ENCODE assay signal across 10 mouse cellular contexts in genomic region chr11:118999361-118999804, GRCm38 (mm10). TPM values are rescaled to one million over a fixed set of nuclear protein-coding genes. Genes with fewer than 3 reads are reported as not detected.
A peak's percentile ranks its signal among the peaks of the same experiment; 100 is the strongest.
DNase-seq lines count a peak whose midpoint lies in the region; ATAC-seq and TF ChIP-seq lines count a peak whose summit lies in the region.
"Had no signal": no experiment of that assay in that cellular context is flagged by ENCODE, and none has a peak within 500 bp of the region (broad histone marks: within the 10 kb centered on the region; RNA-seq: fewer than 3 reads in every experiment).

No protein-coding gene starts in this region.

- intact Hi-C loops in heart, adult 2 months (cut with DNase I), result no loop called here

- no peaks in the 10 kb centered on the region for H3K9me3 ChIP-seq in intestine, embryonic 15.5 days
- H3K9me3 ChIP-seq: liver, embryonic 13.5 days had no signal

- H3K79me2 ChIP-seq in heart, adult 2 months (replicated peaks; ENCODE audit: control insufficient read depth, insufficient read depth, low read length), result no peaks in the 10 kb centered on the region

- TF ChIP-seq EP300 in heart, adult 2 months (IDR thresholded peaks at IDR 0.05; ENCODE audit: insufficient read depth, low read depth, low read length), result no peak

- H3K4me2 ChIP-seq in intestine, embryonic 15.5 days (replicated peaks), result peak overlapping the region; percentile 50; the same call in 1 of the 2 replicates
- H3K4me2 ChIP-seq: liver, embryonic 13.5 days had no signal

- H3K4me3 ChIP-seq in intestine, embryonic 15.5 days (replicated peaks), result no peak overlapping the region
- H3K4me3 ChIP-seq in heart, adult 2 months, result no peak overlapping the region
- H3K4me3 ChIP-seq: liver, embryonic 13.5 days had no signal

- H3K9ac ChIP-seq in intestine, embryonic 15.5 days, result no peak overlapping the region
- no peak overlapping the region for H3K9ac ChIP-seq in heart, adult 2 months (ENCODE audit: low read depth, low read length)
- H3K9ac ChIP-seq: liver, embryonic 13.5 days had no signal

- peaks cover 16% of the 10 kb centered on the region for H3K4me1 ChIP-seq in intestine, embryonic 15.5 days (replicated peaks)
- no peaks in the 10 kb centered on the region; the same call in 1 of the 2 replicates for H3K4me1 ChIP-seq in heart, adult 2 months (ENCODE audit: control insufficient read depth, insufficient read depth, low read length)

- DNase-seq in CD4-positive, CD25-positive, alpha-beta regulatory T cell, adult 2 months (ENCODE audit: low read depth, low spot score), result peak; percentile 29
- DNase-seq in CD4-positive helper T cell, adult 2 months (ENCODE audit: low read depth, low spot score), result peak; percentile 36
- DNase-seq in embryo, embryonic 11 days, result peak; percentile 79
- DNase-seq in naive thymus-derived CD4-positive, alpha-beta T cell, adult 2 months (ENCODE audit: low read depth), result peak; percentile 33
- DNase-seq in B cell, adult 2 months, result no peak
- DNase-seq in heart, adult 2 months, result no peak

- no peak for ATAC-seq in CD4-positive, CD25-positive, alpha-beta regulatory T cell, adult 4 months
- ATAC-seq in intestine, embryonic 15.5 days, result no peak

- no peak overlapping the region for H3K27ac ChIP-seq in intestine, embryonic 15.5 days
- no peak overlapping the region for H3K27ac ChIP-seq in heart, adult 2 months
- H3K27ac ChIP-seq: liver, embryonic 13.5 days had no signal

- no peak for TF ChIP-seq CTCF in heart, adult 2 months (IDR thresholded peaks at IDR 0.05)

- 7% methylated on average over 26 of the region's 26 CpGs for WGBS in intestine, embryonic 15.5 days
- WGBS in heart, adult 2 months, result 6% methylated on average over 26 of the region's 26 CpGs

- H3K36me3 ChIP-seq in intestine, embryonic 15.5 days, result no peaks in the 10 kb centered on the region
- H3K36me3 ChIP-seq in heart, adult 2 months (ENCODE audit: control insufficient read depth, insufficient read depth, low read length), result no peaks in the 10 kb centered on the region
- H3K36me3 ChIP-seq: liver, embryonic 13.5 days had no signal

- peaks cover 16% of the 10 kb centered on the region for H3K27me3 ChIP-seq in intestine, embryonic 15.5 days (replicated peaks)
- peaks cover 4% of the 10 kb centered on the region; the same call in 1 of the 2 replicates for H3K27me3 ChIP-seq in heart, adult 2 months (ENCODE audit: control insufficient read depth, insufficient read depth, low read length)

- TF ChIP-seq POLR2A in heart, adult 2 months (IDR thresholded peaks at IDR 0.05; ENCODE audit: insufficient read depth, low read depth, low read length), result no peak

RNA-seq across cellular contexts. Expression of gene Enpp7, which starts 11.4 kb away (rescaled TPM):
- not detected for polyA plus RNA-seq in CD4-positive, CD25-positive, alpha-beta regulatory T cell, adult 4 months (2017; shearing (Covaris generic))
- polyA plus RNA-seq in intestine, embryonic 15.5 days (2015; fragmentation: Nextera tagmentation; extraction: Ambion mirVana), result 0.09 and 0.25 TPM in 2 replicates
- total RNA-seq in heart, adult 2 months (2021), result not detected
- polyA plus RNA-seq in heart, adult 2 months (2012; rRNA removed), result not detected in 2 replicates
- polyA plus RNA-seq: cortical plate, adult 2 months; liver, embryonic 13.5 days had no signal

RNA-seq across cellular contexts. Expression of gene Cbx2, which starts 23.4 kb away (rescaled TPM):
- polyA plus RNA-seq in CD4-positive, CD25-positive, alpha-beta regulatory T cell, adult 4 months (2017; shearing (Covaris generic)), result 1 to 10 TPM; 1.4 to 1.5 TPM
- polyA plus RNA-seq in intestine, embryonic 15.5 days (2015; fragmentation: Nextera tagmentation; extraction: Ambion mirVana), result 24.8 and 27.0 TPM in 2 replicates
- 1 to 10 TPM; 1.7 to 2.3 TPM for total RNA-seq in heart, adult 2 months (2021)
- 2.3 and 3.0 TPM in 2 replicates for polyA plus RNA-seq in heart, adult 2 months (2012; rRNA removed)

RNA-seq across cellular contexts. Expression of gene Cbx8, which starts 41.4 kb away (rescaled TPM):
- 1 to 10 TPM; 4.0 to 6.7 TPM for polyA plus RNA-seq in CD4-positive, CD25-positive, alpha-beta regulatory T cell, adult 4 months (2017; shearing (Covaris generic))
- polyA plus RNA-seq in intestine, embryonic 15.5 days (2015; fragmentation: Nextera tagmentation; extraction: Ambion mirVana), result 7.4 and 7.9 TPM in 2 replicates
- total RNA-seq in heart, adult 2 months (2021), result 1 to 10 TPM; 4.0 to 5.3 TPM
- polyA plus RNA-seq in heart, adult 2 months (2012; rRNA removed), result 2.0 and 2.7 TPM in 2 replicates

Comparison
In these comparisons a context has a peak if more than half of its experiments do, and no peak if none do; other contexts are left out.
1. DNase-seq: peak in CD4-positive, CD25-positive, alpha-beta regulatory T cell, adult 2 months (single experiment), CD4-positive helper T cell, adult 2 months (single experiment), embryo, embryonic 11 days (single experiment) and naive thymus-derived CD4-positive, alpha-beta T cell, adult 2 months (single experiment); none in B cell, adult 2 months (0 of 2) and heart, adult 2 months (0 of 2).